Mouse (Mus musculus) myocyte (in vitro differentiated cells): Measurements from ENCODE around the gene Lsm10.

ENCODE experiments used
- CEBPB ChIP-seq: IDR thresholded peaks from 2 replicates; pipeline ENCODE4 v1.6.1; 2011; ENCODE audit warnings: mild to moderate bottlenecking, moderate library complexity; ENCODE audit not compliant: poor library complexity, insufficient read depth, severe bottlenecking
- E2F4 ChIP-seq: IDR thresholded peaks from one replicate; pipeline ENCODE4 v1.6.1; 2011; ENCODE audit warnings: mild to moderate bottlenecking, control low read depth, moderate library complexity; ENCODE audit not compliant: insufficient read depth
- MAX ChIP-seq: IDR thresholded peaks from one replicate; pipeline ENCODE4 v1.6.1; 2011; ENCODE audit warnings: low read depth, mild to moderate bottlenecking, control low read depth
- MYOD1 ChIP-seq, 3 experiments: IDR thresholded peaks; one replicate each; pipeline ENCODE4 v1.6.1; 2011; ENCODE audit warnings: control low read depth in 2 of 3, low read depth in 2 of 3, mild to moderate bottlenecking in 2 of 3, moderate library complexity in 1 of 3; ENCODE audit not compliant: insufficient read length in 2 of 3, control insufficient read depth in 1 of 3
- MYOG ChIP-seq, 3 experiments: IDR thresholded peaks; one replicate each; pipeline ENCODE4 v1.6.1; 2011; ENCODE audit warnings: control low read depth in 2 of 3, low read depth in 2 of 3, mild to moderate bottlenecking in 2 of 3; ENCODE audit not compliant: insufficient read length in 2 of 3, control insufficient read depth in 1 of 3, insufficient read depth in 1 of 3
- POLR2A ChIP-seq: IDR thresholded peaks from one replicate; pipeline ENCODE4 v1.6.1; 2011; ENCODE audit warnings: low read depth, mild to moderate bottlenecking, control low read depth, moderate library complexity; ENCODE audit not compliant: insufficient read length
- POLR2AphosphoS2 ChIP-seq: IDR thresholded peaks from one replicate; pipeline ENCODE4 v1.6.1; 2011; ENCODE audit warnings: low read depth, control low read depth; ENCODE audit not compliant: insufficient read length
- REST ChIP-seq: IDR thresholded peaks from one replicate; pipeline ENCODE4 v1.6.1; 2011; ENCODE audit warnings: mild to moderate bottlenecking, control low read depth, moderate library complexity; ENCODE audit not compliant: insufficient read depth, insufficient read length
- SRF ChIP-seq: IDR thresholded peaks from one replicate; pipeline ENCODE4 v1.6.1; 2011; ENCODE audit warnings: low read depth; ENCODE audit not compliant: control insufficient read depth, insufficient read length
- TCF12 ChIP-seq: IDR thresholded peaks from one replicate; pipeline ENCODE4 v1.6.1; 2011; ENCODE audit warnings: mild to moderate bottlenecking, control low read depth; ENCODE audit not compliant: poor library complexity, insufficient read depth, severe bottlenecking
- TCF3 ChIP-seq: IDR thresholded peaks from one replicate; pipeline ENCODE4 v1.6.1; 2011; ENCODE audit warnings: low read depth, control low read depth; ENCODE audit not compliant: insufficient read length
- USF1 ChIP-seq: IDR thresholded peaks from one replicate; pipeline ENCODE4 v1.6.1; 2011; ENCODE audit warnings: low read depth, mild to moderate bottlenecking, control low read depth, moderate library complexity

GRCm38 (mm10) chr4:126113243-126113642 is 16.8 kb downstream of the Lsm10 start:
- no peak for TF ChIP-seq POLR2A
- TF ChIP-seq SRF = no peak
- no peak for TF ChIP-seq E2F4
- no peak for TF ChIP-seq REST
- TF ChIP-seq POLR2AphosphoS2 = no peak
- TF ChIP-seq USF1 = no peak
- peak; percentile 37 to 75 (median 73) for TF ChIP-seq MYOG (IDR thresholded peaks at IDR 0.05; ENCODE audit: control insufficient read depth in 1 of 3, insufficient read depth in 1 of 3, insufficient read length in 2 of 3, low read depth in 2 of 3)
- TF ChIP-seq TCF3 = no peak
- TF ChIP-seq TCF12 = no peak
- no peak for TF ChIP-seq MAX
- TF ChIP-seq CEBPB = no peak
- TF ChIP-seq MYOD1 (IDR thresholded peaks at IDR 0.05; ENCODE audit: control insufficient read depth in 1 of 3, insufficient read length in 2 of 3, low read depth in 2 of 3) = peak in 2 of 3 experiments; percentile 64 to 75
